Mouse (Mus musculus): Measurements from ENCODE around the gene Ewsr1.
"Not testable (repeated sequence)": the region's sequence is repeated elsewhere in the genome, so short reads cannot be mapped to it uniquely, and the experiment has no call there.

DNA sequence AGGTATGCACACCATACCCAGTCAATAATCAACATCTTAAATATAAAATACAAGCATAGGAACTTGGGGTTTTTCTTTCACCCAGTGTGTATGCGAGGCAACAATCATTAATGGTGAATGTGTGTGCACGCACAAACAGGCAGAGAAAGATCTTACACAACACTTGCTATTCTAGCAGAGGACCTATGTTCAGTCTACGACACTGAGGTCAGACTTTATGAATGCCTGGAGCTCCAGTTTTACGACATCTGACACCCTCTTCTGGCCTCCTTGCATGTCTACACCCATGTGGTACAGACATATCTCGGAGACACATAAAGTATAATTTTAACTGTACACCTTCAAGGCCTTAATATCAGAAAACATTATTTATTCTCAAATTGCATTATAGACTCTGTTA is 22.2 kb downstream of the Ewsr1 start:
- TF ChIP-seq POLR2AphosphoS5 (IDR thresholded peaks at IDR 0.05; ENCODE audit: insufficient replicate concordance, low read depth, low read length); GATA1 (IDR thresholded peaks at IDR 0.05; ENCODE audit: borderline replicate concordance, low read length); CTCF (IDR thresholded peaks at IDR 0.05; ENCODE audit: low read depth, low read length); TAL1 (conservative IDR thresholded peaks at IDR 0.05; ENCODE audit: low read depth, low read length); GATA2 (IDR thresholded peaks at IDR 0.05; ENCODE audit: borderline replicate concordance, low read depth, low read length): not testable (repeated sequence)
